Mouse (Mus musculus) CH12F3 (cell line): ENCODE data around the gene Gtf2a1.
"Not testable (repeated sequence)": the region's sequence is repeated elsewhere in the genome, so short reads cannot be mapped to it uniquely, and the experiment has no call there.

ENCODE experiments used
- in situ Hi-C: fragments of 300-500 bp; cut with MboI; formaldehyde crosslinking; loops from 2 replicates; pipeline ENCODE4 v1.14.3; 2020; ENCODE audit warnings: low sequenced_read_pairs

Gtf2a1 gene

DNA sequence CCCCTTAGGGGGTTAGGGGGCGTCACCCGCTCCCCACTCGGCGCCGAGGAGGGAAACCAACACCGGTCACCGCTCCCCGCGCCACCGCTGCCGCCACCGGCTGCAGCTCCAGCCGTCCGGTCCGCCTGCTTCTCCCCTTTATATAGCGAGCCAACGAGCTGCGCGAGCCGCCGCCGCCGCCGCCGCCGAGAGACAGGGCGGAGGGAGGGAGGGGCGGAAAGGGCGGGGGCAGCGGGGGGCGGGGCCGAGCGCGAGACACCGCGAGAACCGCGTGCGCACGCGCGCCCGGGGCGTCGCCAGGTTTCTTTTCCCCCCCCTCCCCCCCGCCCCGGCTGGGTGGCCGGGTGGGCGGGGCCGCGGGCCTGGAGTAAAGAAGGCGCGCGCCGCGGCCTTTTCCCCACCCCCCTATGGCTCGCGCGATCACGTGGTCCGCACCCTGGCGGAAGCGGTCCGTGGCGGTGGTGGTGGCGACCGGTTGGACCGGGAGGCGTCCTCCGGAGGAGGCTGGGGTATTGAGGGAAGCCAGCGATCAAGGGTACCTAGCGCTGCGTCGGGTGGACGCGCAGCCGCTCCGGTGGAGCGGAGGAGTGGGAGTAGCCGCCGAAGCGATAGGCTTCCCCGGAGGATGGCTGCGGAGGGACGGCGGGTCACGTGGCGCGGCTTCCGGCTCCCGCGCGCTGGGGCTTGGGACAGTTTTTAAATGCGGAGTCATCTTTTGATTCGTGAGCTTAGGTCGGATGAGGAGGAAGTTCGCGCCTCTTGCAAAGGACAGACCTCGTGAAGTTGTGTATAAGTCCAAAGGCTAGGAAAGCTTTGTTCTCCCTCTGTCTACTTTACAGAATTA lies at the start of gene Gtf2a1:
Gene Gtf2a1, minus strand, starts transcription at position 641 of the 844 bp plus-strand sequence.
- in situ Hi-C loops = no loop called here

DNA sequence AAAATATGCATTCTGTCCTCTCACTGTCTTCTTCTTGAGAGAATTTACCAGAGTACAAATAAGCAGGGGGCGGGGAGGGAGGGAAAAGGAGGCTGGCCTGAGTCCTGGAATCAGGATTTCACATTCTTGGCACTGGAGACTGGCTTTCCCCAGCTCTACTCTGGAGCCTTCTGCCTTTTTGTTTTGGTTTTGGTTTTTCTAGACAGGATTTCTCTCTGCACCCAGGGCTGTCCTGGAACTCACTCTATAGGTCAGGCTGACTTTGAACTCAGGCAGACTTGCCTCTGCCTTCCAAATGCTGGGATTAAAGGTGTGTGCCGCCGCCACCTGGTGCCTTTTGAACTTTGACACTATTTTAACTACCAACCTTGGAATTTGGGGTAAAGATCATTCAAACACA lies 48.1 kb upstream of the Gtf2a1 start:
- in situ Hi-C loops = no loop called here

GRCm38 (mm10) chr12:91637136-91637909 lies 47.0 kb upstream of the Gtf2a1 start:
- in situ Hi-C loops = no loop called here

GRCm38 (mm10) chr12:91626482-91626881 lies 36.2 kb upstream of the Gtf2a1 start:
- in situ Hi-C loops = no loop called here

DNA sequence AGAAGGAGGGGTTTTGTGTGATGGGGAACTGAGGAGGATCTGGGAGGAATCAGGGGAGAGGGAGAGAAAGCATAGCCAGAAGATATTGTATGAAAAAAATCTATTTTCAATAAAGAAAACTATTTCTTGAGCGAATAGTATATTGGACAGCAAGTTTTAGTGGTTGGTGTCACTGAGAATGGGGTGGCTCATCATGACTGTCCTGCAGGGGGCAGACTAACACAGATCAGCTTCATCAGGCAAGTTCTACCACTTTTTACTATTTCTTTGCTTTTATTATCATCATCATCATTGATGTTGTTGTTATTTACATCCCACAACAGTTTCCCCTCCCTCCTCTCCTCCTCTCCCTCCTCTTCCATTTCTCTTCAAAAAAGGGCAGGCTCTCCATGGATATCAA lies 34.7 kb upstream of the Gtf2a1 start:
- in situ Hi-C loops = no loop called here

GRCm38 (mm10) chr12:91609425-91609824 lies 19.1 kb upstream of the Gtf2a1 start:
- in situ Hi-C loops = no loop called here

GRCm38 (mm10) chr12:91607678-91608077 lies 17.4 kb upstream of the Gtf2a1 start:
- in situ Hi-C loops = no loop called here

GRCm38 (mm10) chr12:91606651-91607050 lies 16.4 kb upstream of the Gtf2a1 start:
- in situ Hi-C loops = no loop called here

GRCm38 (mm10) chr12:91604600-91604999 lies 14.3 kb upstream of the Gtf2a1 start:
- in situ Hi-C loops = no loop called here

GRCm38 (mm10) chr12:91592128-91592527 lies 1.8 kb upstream of the Gtf2a1 start:
- in situ Hi-C loops = no loop called here

DNA sequence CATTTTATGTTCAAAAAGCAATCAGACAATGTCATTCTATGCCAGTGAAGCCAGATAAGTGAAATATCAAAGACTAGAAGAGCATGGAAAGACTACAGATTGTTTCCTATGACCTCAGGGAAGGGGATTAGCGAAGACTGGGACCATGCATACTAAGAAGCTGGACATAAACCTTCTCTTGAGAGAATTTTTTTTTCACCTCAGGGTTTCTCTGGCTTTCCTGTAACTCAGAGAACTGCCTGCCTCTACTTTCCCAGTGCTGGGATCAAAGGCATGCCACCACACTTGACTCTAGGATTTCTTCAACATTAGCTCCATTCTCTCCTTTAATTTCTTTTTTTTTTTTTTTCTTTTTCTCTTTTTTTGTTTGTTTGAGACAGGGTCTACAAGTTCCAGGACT lies 904 bp upstream of the Gtf2a1 start:
- in situ Hi-C loops = no loop called here

DNA sequence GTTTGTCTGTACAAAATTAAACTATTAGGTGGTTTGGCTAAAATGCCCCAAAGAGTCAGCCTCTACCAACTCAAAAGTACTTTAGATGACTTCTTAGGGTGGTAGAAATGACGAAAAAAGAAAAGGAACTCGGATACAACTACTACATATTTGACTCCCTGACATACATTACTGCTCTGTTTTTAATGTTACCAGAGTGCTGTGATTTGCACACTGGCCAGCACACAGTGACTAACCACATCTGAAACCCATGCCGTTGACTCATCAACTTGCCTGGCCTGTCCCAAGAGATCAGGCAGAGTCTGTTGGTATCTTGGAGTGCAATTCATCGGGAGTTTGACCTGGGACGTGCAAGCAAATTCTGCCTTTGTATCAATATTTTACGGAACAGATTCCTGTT lies 429 bp upstream of the Gtf2a1 start:
- in situ Hi-C loops = no loop called here

- in situ Hi-C loops = no loop called here
These were observed 793 bp downstream of the Gtf2a1 start for GRCm38 (mm10) chr12:91589542-91589846.

- in situ Hi-C loops = no loop called here
These were observed 1.4 kb downstream of the Gtf2a1 start for GRCm38 (mm10) chr12:91588670-91589541.

- in situ Hi-C loops = no loop called here
These were observed 2.1 kb downstream of the Gtf2a1 start for GRCm38 (mm10) chr12:91588176-91588669.

- in situ Hi-C loops = no loop called here
These were observed 2.7 kb downstream of the Gtf2a1 start for GRCm38 (mm10) chr12:91587491-91588033.

DNA sequence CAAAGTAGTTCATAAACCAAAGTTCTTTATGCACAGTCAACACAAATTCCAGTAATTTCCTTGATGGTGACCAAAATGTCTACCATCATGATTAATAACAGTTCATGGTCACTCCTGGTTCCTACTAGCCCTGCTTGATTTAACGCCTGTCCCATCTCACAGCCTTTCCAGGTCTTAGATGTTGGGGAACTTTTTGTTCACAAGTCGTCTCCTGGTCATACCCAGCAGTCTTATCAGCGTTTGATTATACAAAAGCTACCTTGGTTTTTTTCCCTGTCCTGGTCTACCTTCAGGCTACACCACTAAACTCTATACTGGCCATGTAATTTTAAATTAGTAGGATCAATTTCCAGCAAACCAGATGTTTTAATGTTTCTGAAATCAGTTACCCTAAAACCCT lies 3.2 kb downstream of the Gtf2a1 start:
- in situ Hi-C loops = no loop called here

GRCm38 (mm10) chr12:91585815-91586214 lies 4.5 kb downstream of the Gtf2a1 start:
- in situ Hi-C loops = not testable (repeated sequence)

GRCm38 (mm10) chr12:91585206-91585605 lies 5.1 kb downstream of the Gtf2a1 start:
- in situ Hi-C loops = no loop called here

GRCm38 (mm10) chr12:91583409-91583808 lies 6.9 kb downstream of the Gtf2a1 start:
- in situ Hi-C loops = no loop called here
